Mouse (Mus musculus) brain, embryonic 14.5 days (tissue): ENCODE data around the gene Tmem177.

Source experiments
- CTCF ChIP-seq: fragments of 200-500 bp; IDR thresholded peaks from 2 replicates; pipeline ENCODE4 v1.5.1; 2012; ENCODE audit warnings: inconsistent platforms, mild to moderate bottlenecking, moderate library complexity, borderline replicate concordance; ENCODE audit not compliant: insufficient read depth, insufficient read length; ENCODE audit errors: extremely low read depth
- POLR2A ChIP-seq: fragments of 200-500 bp; IDR thresholded peaks from 2 replicates; pipeline ENCODE4 v1.6.1; 2012; ENCODE audit warnings: mild to moderate bottlenecking, inconsistent platforms, borderline replicate concordance; ENCODE audit not compliant: poor library complexity, insufficient read depth, insufficient read length, severe bottlenecking; ENCODE audit errors: extremely low read depth

DNA sequence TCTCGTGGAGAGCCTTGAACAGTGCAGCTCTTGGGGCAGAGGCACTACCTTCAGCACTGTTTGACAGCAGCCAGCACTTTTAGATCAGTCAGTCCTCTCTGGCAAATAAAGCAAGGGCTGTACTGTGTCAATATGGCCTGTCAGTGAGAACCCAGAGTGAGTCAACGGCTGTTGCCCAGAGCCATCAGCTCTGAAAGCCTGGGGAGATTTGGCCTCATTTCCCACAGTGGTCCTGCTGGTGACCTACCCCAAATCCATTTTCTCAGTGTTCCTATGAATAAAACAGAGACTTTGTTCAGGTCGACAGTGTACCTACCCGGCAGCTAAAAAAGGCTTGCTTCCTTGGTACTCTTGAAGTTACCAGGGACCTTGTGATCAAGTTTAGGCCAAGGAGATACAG lies 21.1 kb downstream of the Tmem177 start:
- TF ChIP-seq POLR2A (no peak), CTCF (no peak)
